Comparison of ENCODE assay signal across 8 mouse cellular contexts in genomic region chr11:4217914-4218629, GRCm38 (mm10). TPM values are rescaled to one million over a fixed set of nuclear protein-coding genes. Genes with fewer than 3 reads are reported as not detected.
DNase-seq lines count a peak whose midpoint lies in the region; ATAC-seq lines count a peak whose summit lies in the region.

Castor1 (plus strand) TSS chr11:4218225.

- H3K27me3 ChIP-seq in forebrain, embryonic 15.5 days, result peaks cover 24% of the 10 kb centered on the region
- H3K27me3 ChIP-seq in lung, embryonic 16.5 days (ENCODE audit: control insufficient read depth, insufficient read depth, low read depth, low read length), result no peaks in the 10 kb centered on the region

- peak; percentile 56 for ATAC-seq in forebrain, embryonic 15.5 days (replicated peaks)
- peak; percentile 92 for ATAC-seq in lung, embryonic 16.5 days (ENCODE audit: low read depth)

- H3K9me3 ChIP-seq in forebrain, embryonic 15.5 days, result no peaks in the 10 kb centered on the region
- no peaks in the 10 kb centered on the region for H3K9me3 ChIP-seq in lung, embryonic 16.5 days (ENCODE audit: control insufficient read depth, low read length)

- H3K36me3 ChIP-seq in forebrain, embryonic 15.5 days, result peaks cover 4% of the 10 kb centered on the region; the same call in 1 of the 2 replicates
- H3K36me3 ChIP-seq in lung, embryonic 16.5 days (ENCODE audit: control insufficient read depth, insufficient read depth, low read length), result peaks cover under 1% of the 10 kb centered on the region; the same call in 1 of the 2 replicates

- intact Hi-C loops in heart, postnatal 14 days (cut with DNase I), result no loop called here

- peak within 1 kb of the TSS; percentile 40 for H3K4me3 ChIP-seq in forebrain, embryonic 15.5 days
- peak within 1 kb of the TSS; percentile 60 for H3K4me3 ChIP-seq in lung, embryonic 16.5 days (ENCODE audit: low read length)

- 1% methylated on average over 56 of the region's 56 CpGs for WGBS in forebrain, embryonic 15.5 days
- WGBS in lung, embryonic 16.5 days, result 2% methylated on average over 56 of the region's 56 CpGs

- peak within 1 kb of the TSS; percentile 63 for H3K4me2 ChIP-seq in forebrain, embryonic 15.5 days (replicated peaks)
- H3K4me2 ChIP-seq in lung, embryonic 16.5 days (ENCODE audit: low read depth, low read length), result peak within 1 kb of the TSS; percentile 98

- no peak within 1 kb of the TSS for H3K27ac ChIP-seq in forebrain, embryonic 15.5 days (replicated peaks)
- H3K27ac ChIP-seq in lung, embryonic 16.5 days (ENCODE audit: low read length), result no peak within 1 kb of the TSS

- DNase-seq in ES-CJ7 (ENCODE audit: low read depth, low spot score), result peak; percentile 99
- DNase-seq in c-Kit-positive CD71-positive TER-119-positive erythroid progenitor cells, embryonic 14.5 days (ENCODE audit: low spot score), result peak; percentile 92
- DNase-seq in heart, postnatal 14 days, result peak; percentile 90 to 91
- peak; percentile 50 to 68 for DNase-seq in layer of hippocampus, adult 18-20 months (ENCODE audit: low spot score in 2 of 2)
- DNase-seq in ovary, postnatal 10 days (ENCODE audit: low spot score), result peak; percentile 72
- DNase-seq in thymus, postnatal 10 days (ENCODE audit: low spot score in 2 of 2), result peak; percentile 72 to 73

- H3K9ac ChIP-seq in forebrain, embryonic 15.5 days (replicated peaks), result peak within 1 kb of the TSS; percentile 37
- H3K9ac ChIP-seq in lung, embryonic 16.5 days (ENCODE audit: low read length), result peak within 1 kb of the TSS; percentile 68

- H3K4me1 ChIP-seq in forebrain, embryonic 15.5 days, result peaks cover 8% of the 10 kb centered on the region
- peaks cover 8% of the 10 kb centered on the region for H3K4me1 ChIP-seq in lung, embryonic 16.5 days (replicated peaks; ENCODE audit: control insufficient read depth, insufficient read depth, low read length)

RNA-seq across cellular contexts. Expression of gene Castor1, which starts in this region (rescaled TPM):
- 1.4 and 1.5 TPM in 2 replicates for polyA plus RNA-seq in forebrain, embryonic 15.5 days (2015; fragmentation: Nextera tagmentation; extraction: Ambion mirVana)
- 10 to 100 TPM in 1 of 2 experiments, 1 to 10 TPM in 1; 8.3 to 11.4 TPM for total RNA-seq in heart, postnatal 14 days (2021)
- 1 to 10 TPM; 4.3 to 4.7 TPM for total RNA-seq in layer of hippocampus, adult 18-20 months (2021)
- 6.5 and 9.1 TPM in 2 replicates for polyA plus RNA-seq in lung, embryonic 16.5 days (2015; fragmentation: Nextera tagmentation; extraction: Ambion mirVana)
